Mouse (Mus musculus) hindbrain, embryonic 11.5 days (tissue): ENCODE results near the gene Rasgef1b. TPM values are rescaled to one million over a fixed set of nuclear protein-coding genes. Genes with fewer than 3 reads are reported as not detected.
A peak's percentile ranks its signal among the peaks of the same experiment; 100 is the strongest.

Experiments
- ATAC-seq: fragments of 200-750 bp; cut with Nextera tagmentation; 2 replicates; pipeline ENCODE4 v1.8.0; 2017; ENCODE audit warnings: mild to moderate bottlenecking, moderate TSS enrichment, moderate library complexity; ENCODE audit not compliant: low FRiP score
- DNase-seq: peaks from one replicate; pipeline ENCODE4 v3.0.0-alpha.2; 2015; ENCODE audit warnings: low spot score
- H3K27ac ChIP-seq: fragments of 300-500 bp; sonication (generic); 2 replicates; pipeline ENCODE4 v1.5.1; 2014; ENCODE audit warnings: mild to moderate bottlenecking, low read depth, low read length
- H3K27me3 ChIP-seq: fragments of 300-500 bp; sonication (generic); 2 replicates; pipeline ENCODE4 v1.6.1; 2014; ENCODE audit warnings: mild to moderate bottlenecking, low read length, moderate library complexity, mixed read lengths; ENCODE audit not compliant: control insufficient read depth, insufficient read depth
- H3K36me3 ChIP-seq: fragments of 300-500 bp; sonication (generic); 2 replicates; pipeline ENCODE4 v1.6.1; 2014; ENCODE audit warnings: mild to moderate bottlenecking, low read length, moderate library complexity, mixed read lengths; ENCODE audit not compliant: control insufficient read depth, insufficient read depth
- H3K4me1 ChIP-seq: fragments of 300-500 bp; sonication (generic); replicated peaks from 2 replicates; pipeline ENCODE4 v1.6.1; 2014; ENCODE audit warnings: low read length, mixed read lengths; ENCODE audit not compliant: control insufficient read depth, insufficient read depth
- H3K4me2 ChIP-seq: fragments of 300-500 bp; sonication (generic); replicated peaks from 2 replicates; pipeline ENCODE4 v1.6.1; 2014; ENCODE audit warnings: mild to moderate bottlenecking, low read depth, low read length
- H3K4me3 ChIP-seq: fragments of 300-500 bp; sonication (generic); 2 replicates; pipeline ENCODE4 v1.5.1; 2014; ENCODE audit warnings: low read depth, low read length
- H3K9ac ChIP-seq: fragments of 300-500 bp; sonication (generic); 2 replicates; pipeline ENCODE4 v1.6.1; 2014; ENCODE audit warnings: low read depth, low read length
- H3K9me3 ChIP-seq: fragments of 300-500 bp; sonication (generic); 2 replicates; pipeline ENCODE4 v1.6.1; 2016; ENCODE audit warnings: low read length; ENCODE audit not compliant: control insufficient read depth
- WGBS: fragments of 180-500 bp; shearing (Covaris S2); extraction: QIAGEN DNeasy Blood & Tissue Kit; methylation state at CpG from one replicate; pipeline ENCODE4 v1.1.7; 2014; 5-methylcytosine and 5-hydroxymethylcytosine counted together
- polyA plus RNA-seq: library from polyadenylated mRNA; unstranded; fragments of >200 nt; fragmentation: Nextera tagmentation; extraction: Ambion mirVana; gene quantifications from 2 replicates; pipeline ENCODE4 v1.2.1, GENCODE M21; 2014

Rasgef1b gene
- polyA plus RNA-seq, 1 experiment from 2014 or later: 14.1 TPM

- no peak for ATAC-seq
- WGBS: 76% methylated on average over 4 of the region's 4 CpGs
These were observed 141.3 kb downstream of the Rasgef1b start for GRCm38 (mm10) chr5:99587589-99587988.

GRCm38 (mm10) chr5:99586287-99586686, 142.6 kb downstream of the Rasgef1b start:
- Histone ChIP-seq H3K27ac (no peak overlapping the region), H3K27me3 (no peaks in the 10 kb centered on the region), H3K4me3 (no peak overlapping the region), H3K9me3 (no peaks in the 10 kb centered on the region), H3K4me2 (no peak overlapping the region), H3K9ac (no peak overlapping the region), H3K36me3 (no peaks in the 10 kb centered on the region), H3K4me1 (no peaks in the 10 kb centered on the region)
- 94% methylated on average over 6 of the region's 6 CpGs for WGBS
- ATAC-seq: no peak
- DNase-seq: no peak

More at GRCm38 (mm10) chr5:99587589-99587988, 141.3 kb downstream of the Rasgef1b start:
- Histone ChIP-seq H3K9me3 (no peaks in the 10 kb centered on the region), H3K4me2 (no peak overlapping the region), H3K4me1 (no peaks in the 10 kb centered on the region), H3K9ac (no peak overlapping the region), H3K27me3 (no peaks in the 10 kb centered on the region), H3K4me3 (no peak overlapping the region), H3K36me3 (no peaks in the 10 kb centered on the region), H3K27ac (no peak overlapping the region)
- DNase-seq: no peak

- Histone ChIP-seq H3K4me3 (no peak overlapping the region), H3K9ac (no peak overlapping the region), H3K27me3 (no peaks in the 10 kb centered on the region), H3K9me3 (no peaks in the 10 kb centered on the region), H3K27ac (no peak overlapping the region), H3K4me1 (no peaks in the 10 kb centered on the region), H3K4me2 (no peak overlapping the region), H3K36me3 (no peaks in the 10 kb centered on the region)
- 93% methylated on average over 5 of the region's 5 CpGs for WGBS
- ATAC-seq (no peak), DNase-seq (no peak)
These were observed 143.5 kb downstream of the Rasgef1b start for GRCm38 (mm10) chr5:99585166-99585898.

- Histone ChIP-seq H3K27ac (no peak overlapping the region), H3K27me3 (no peaks in the 10 kb centered on the region), H3K4me1 (no peaks in the 10 kb centered on the region), H3K4me3 (no peak overlapping the region), H3K4me2 (no peak overlapping the region), H3K36me3 (no peaks in the 10 kb centered on the region), H3K9me3 (no peaks in the 10 kb centered on the region), H3K9ac (no peak overlapping the region)
- DNase-seq (no peak), ATAC-seq (no peak)
- 86% methylated on average over 9 of the region's 9 CpGs for WGBS
These were observed 144.6 kb downstream of the Rasgef1b start for GRCm38 (mm10) chr5:99584266-99584665.

GRCm38 (mm10) chr5:99582055-99582454, 146.8 kb downstream of the Rasgef1b start:
- no peak overlapping the region for H3K27ac ChIP-seq
- DNase-seq: no peak
- no peak for ATAC-seq
- H3K36me3 ChIP-seq: no peaks in the 10 kb centered on the region
- H3K27me3 ChIP-seq: no peaks in the 10 kb centered on the region
- no peak overlapping the region for H3K9ac ChIP-seq
- H3K4me3 ChIP-seq: no peak overlapping the region
- no peak overlapping the region for H3K4me2 ChIP-seq
- H3K4me1 ChIP-seq: no peaks in the 10 kb centered on the region
- WGBS: 34% methylated on average over 5 of the region's 5 CpGs
- no peaks in the 10 kb centered on the region for H3K9me3 ChIP-seq

GRCm38 (mm10) chr5:99578692-99579091, 150.2 kb downstream of the Rasgef1b start:
- no peaks in the 10 kb centered on the region for H3K4me1 ChIP-seq
- H3K4me2 ChIP-seq: no peak overlapping the region
- no peak overlapping the region for H3K4me3 ChIP-seq
- H3K9me3 ChIP-seq: no peaks in the 10 kb centered on the region
- H3K27me3 ChIP-seq: no peaks in the 10 kb centered on the region
- DNase-seq (peak; percentile 70), ATAC-seq (peak; percentile 54; the same call in 1 of the 2 replicates)
- no peak overlapping the region for H3K9ac ChIP-seq
- H3K36me3 ChIP-seq: no peaks in the 10 kb centered on the region
- no peak overlapping the region for H3K27ac ChIP-seq
- 11% methylated on average over 4 of the region's 4 CpGs for WGBS

GRCm38 (mm10) chr5:99575897-99576296, 153.0 kb downstream of the Rasgef1b start:
- no peak for DNase-seq
- Histone ChIP-seq H3K9ac (no peak overlapping the region), H3K27ac (no peak overlapping the region), H3K9me3 (no peaks in the 10 kb centered on the region), H3K4me1 (no peaks in the 10 kb centered on the region), H3K4me3 (no peak overlapping the region), H3K36me3 (no peaks in the 10 kb centered on the region), H3K4me2 (no peak overlapping the region), H3K27me3 (no peaks in the 10 kb centered on the region)
- WGBS: 86% methylated on average over 8 of the region's 8 CpGs
- no peak for ATAC-seq

- H3K9me3 ChIP-seq: no peaks in the 10 kb centered on the region
- no peak overlapping the region for H3K9ac ChIP-seq
- ATAC-seq (no peak), DNase-seq (no peak)
- H3K4me1 ChIP-seq: no peaks in the 10 kb centered on the region
- H3K36me3 ChIP-seq: no peaks in the 10 kb centered on the region
- H3K27me3 ChIP-seq: peaks cover 7% of the 10 kb centered on the region; the same call in 1 of the 2 replicates
- 72% methylated on average over 8 of the region's 8 CpGs for WGBS
- H3K4me2 ChIP-seq: no peak overlapping the region
- no peak overlapping the region for H3K27ac ChIP-seq
- no peak overlapping the region for H3K4me3 ChIP-seq
These were observed 164.2 kb downstream of the Rasgef1b start for GRCm38 (mm10) chr5:99564501-99565323.
